Comparison of ENCODE assay signal across 23 mouse cellular contexts in genomic region chr5:23006207-23006606, GRCm38 (mm10).
"Had no signal": no experiment of that assay in that cellular context is flagged by ENCODE, and none has a peak within 500 bp of the region (broad histone marks: within the 10 kb centered on the region; RNA-seq: fewer than 3 reads in every experiment).

No protein-coding gene starts in this region.

- H3K9ac ChIP-seq: kidney, embryonic 15.5 days; limb, embryonic 13.5 days; liver, embryonic 12.5 days; liver, embryonic 15.5 days; lung, embryonic 15.5 days; midbrain, embryonic 13.5 days; neural tube, embryonic 13.5 days; stomach, embryonic 15.5 days had no signal

- DNase-seq: kidney, postnatal 14 days; kidney, postnatal 4 days; liver; lung, adult 18-20 months; lung, postnatal 10 days; lung, postnatal 36 days; retina, postnatal 1 day; right cerebral cortex, postnatal 25 days; spleen, adult 18-20 months; thymus, postnatal 25 days had no signal

- ATAC-seq: liver, embryonic 12.5 days; midbrain, embryonic 13.5 days; midbrain, embryonic 16.5 days had no signal

- H3K4me2 ChIP-seq: kidney, embryonic 15.5 days; limb, embryonic 13.5 days; liver, embryonic 12.5 days; liver, embryonic 15.5 days; lung, embryonic 15.5 days; midbrain, embryonic 13.5 days; neural tube, embryonic 13.5 days; stomach, embryonic 15.5 days had no signal

- H3K36me3 ChIP-seq: kidney, embryonic 15.5 days; limb, embryonic 10.5 days; limb, embryonic 13.5 days; liver, embryonic 12.5 days; liver, embryonic 15.5 days; lung, embryonic 15.5 days; midbrain, embryonic 10.5 days; midbrain, embryonic 13.5 days; neural tube, embryonic 13.5 days; stomach, embryonic 15.5 days had no signal

- H3K4me3 ChIP-seq: kidney, embryonic 15.5 days; limb, embryonic 10.5 days; limb, embryonic 13.5 days; liver, embryonic 12.5 days; liver, embryonic 15.5 days; lung, embryonic 15.5 days; megakaryocyte, embryonic 14.5 days; midbrain, embryonic 10.5 days; midbrain, embryonic 13.5 days; myocyte; neural tube, embryonic 13.5 days; stomach, embryonic 15.5 days had no signal

- H3K27ac ChIP-seq: kidney, embryonic 15.5 days; limb, embryonic 10.5 days; limb, embryonic 13.5 days; liver, embryonic 12.5 days; liver, embryonic 15.5 days; lung, embryonic 15.5 days; midbrain, embryonic 10.5 days; midbrain, embryonic 13.5 days; neural tube, embryonic 13.5 days; stomach, embryonic 15.5 days had no signal

- H3K9me3 ChIP-seq: kidney, embryonic 15.5 days; limb, embryonic 10.5 days; limb, embryonic 13.5 days; liver, embryonic 12.5 days; liver, embryonic 15.5 days; lung, embryonic 15.5 days; megakaryocyte, embryonic 14.5 days; midbrain, embryonic 10.5 days; midbrain, embryonic 13.5 days; neural tube, embryonic 13.5 days; stomach, embryonic 15.5 days had no signal

- H3K4me1 ChIP-seq: kidney, embryonic 15.5 days; limb, embryonic 10.5 days; limb, embryonic 13.5 days; liver, embryonic 12.5 days; liver, embryonic 15.5 days; lung, embryonic 15.5 days; megakaryocyte, embryonic 14.5 days; midbrain, embryonic 10.5 days; neural tube, embryonic 13.5 days; stomach, embryonic 15.5 days had no signal

- H3K27me3 ChIP-seq: kidney, embryonic 15.5 days; limb, embryonic 13.5 days; liver, embryonic 12.5 days; liver, embryonic 15.5 days; lung, embryonic 15.5 days; megakaryocyte, embryonic 14.5 days; midbrain, embryonic 13.5 days; neural tube, embryonic 13.5 days; stomach, embryonic 15.5 days had no signal
